Comparison of ENCODE assay signal across 8 mouse cellular contexts in the genomic region with DNA sequence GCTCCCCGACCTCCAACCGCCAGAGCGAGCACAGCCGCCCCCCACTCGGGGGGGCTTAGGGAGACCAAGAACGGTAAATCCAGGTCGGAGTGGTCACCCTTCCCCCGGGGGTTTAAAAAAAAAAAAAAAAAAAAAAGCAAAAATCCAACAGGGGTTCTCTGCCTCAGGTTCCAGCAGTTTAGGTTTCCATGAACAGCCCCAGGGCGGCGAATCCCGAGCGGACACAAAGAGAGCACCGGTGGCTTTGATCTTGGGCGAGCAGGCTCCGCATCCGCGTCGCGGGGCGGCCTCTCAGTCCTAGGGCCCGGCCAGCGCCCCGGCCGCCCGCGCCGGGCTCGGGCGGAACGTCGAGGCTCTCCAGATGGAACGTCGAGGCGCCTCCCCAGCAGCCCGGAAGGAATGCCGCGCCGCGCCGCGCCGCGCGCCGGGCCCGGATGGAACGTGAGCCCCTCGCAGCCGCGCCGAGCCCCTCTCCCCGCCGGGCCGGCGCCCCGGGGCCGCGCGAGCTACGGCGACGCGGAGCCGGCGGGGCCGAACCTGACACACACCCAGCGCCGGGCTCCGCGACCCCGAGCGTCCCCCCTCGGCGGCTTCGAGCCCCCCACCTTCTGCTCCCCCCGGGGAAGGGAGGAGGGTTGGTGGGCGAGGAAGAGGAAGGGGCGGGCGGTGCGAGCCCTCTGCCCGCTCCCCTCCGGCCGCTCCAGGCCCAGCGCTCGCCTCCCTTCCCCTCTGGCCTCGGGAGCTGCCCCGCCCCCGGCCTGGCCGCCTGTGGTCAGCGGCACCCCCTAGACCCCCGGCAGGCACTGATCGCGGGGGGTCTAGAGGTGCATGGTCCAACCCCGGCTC. TPM values are rescaled to one million over a fixed set of nuclear protein-coding genes. Genes with fewer than 3 reads are reported as not detected.
A peak's percentile ranks its signal among the peaks of the same experiment; 100 is the strongest.
DNase-seq lines count a peak whose midpoint lies in the region; ATAC-seq and TF ChIP-seq lines count a peak whose summit lies in the region.

Kmt2d (minus strand) TSS at position 135 of the 846 bp plus-strand sequence.

- peak within 1 kb of the TSS; percentile 91 for H3K4me3 ChIP-seq in ES-Bruce4 (ENCODE audit: low read depth, low read length)
- peak within 1 kb of the TSS; percentile 99 for H3K4me3 ChIP-seq in embryonic facial prominence, embryonic 13.5 days
- H3K4me3 ChIP-seq in heart, embryonic 13.5 days: peak within 1 kb of the TSS; percentile 98

- no peaks in the 10 kb centered on the region for H3K27me3 ChIP-seq in ES-Bruce4 (ENCODE audit: control insufficient read depth, insufficient read depth, low read length, poor library complexity, severe bottlenecking)
- no peaks in the 10 kb centered on the region for H3K27me3 ChIP-seq in embryonic facial prominence, embryonic 13.5 days
- no peaks in the 10 kb centered on the region for H3K27me3 ChIP-seq in heart, embryonic 13.5 days (replicated peaks)

- no peak for TF ChIP-seq CTCF in ES-Bruce4 (IDR thresholded peaks at IDR 0.05; ENCODE audit: low read depth, low read length)

- peak within 1 kb of the TSS; percentile 97 for H3K4me2 ChIP-seq in embryonic facial prominence, embryonic 13.5 days
- H3K4me2 ChIP-seq in heart, embryonic 13.5 days: peak within 1 kb of the TSS; percentile 100

- peak within 1 kb of the TSS; percentile 12; the same call in 1 of the 2 replicates for H3K27ac ChIP-seq in ES-Bruce4 (ENCODE audit: insufficient read depth, low read length)
- peak within 1 kb of the TSS; percentile 99 for H3K27ac ChIP-seq in embryonic facial prominence, embryonic 13.5 days
- H3K27ac ChIP-seq in heart, embryonic 13.5 days (replicated peaks): peak within 1 kb of the TSS; percentile 100

- ATAC-seq in frontal cortex, adult (ENCODE audit: low TSS enrichment): 0 out of 2 replicates have a peak, but pooled peaks have one; percentile 9
- ATAC-seq in embryonic facial prominence, embryonic 13.5 days (ENCODE audit: insufficient number of reproducible peaks, insufficient read depth, low FRiP score, low TSS enrichment, low read depth): peak; percentile 57
- ATAC-seq in heart, embryonic 13.5 days (ENCODE audit: extremely low read depth, insufficient number of reproducible peaks, low FRiP score, low TSS enrichment): peak; percentile 52
- ATAC-seq in megakaryocyte, adult 5-6 weeks (ENCODE audit: poor library complexity, severe bottlenecking): peak; percentile 4; the same call in 1 of the 2 replicates

- 0% methylated on average over 64 of the region's 94 CpGs for WGBS in embryonic facial prominence, embryonic 13.5 days
- under 1% methylated on average over 63 of the region's 94 CpGs for WGBS in heart, embryonic 13.5 days

- H3K4me1 ChIP-seq in ES-Bruce4 (ENCODE audit: control insufficient read depth, insufficient read depth, low read length): peaks cover 2% of the 10 kb centered on the region
- H3K4me1 ChIP-seq in embryonic facial prominence, embryonic 13.5 days: peaks cover 41% of the 10 kb centered on the region
- peaks cover 44% of the 10 kb centered on the region for H3K4me1 ChIP-seq in heart, embryonic 13.5 days

- no peak for TF ChIP-seq EP300 in ES-Bruce4 (IDR thresholded peaks at IDR 0.05; ENCODE audit: insufficient read depth, low read depth, low read length)

- TF ChIP-seq POLR2A in ES-Bruce4 (IDR thresholded peaks at IDR 0.05; ENCODE audit: insufficient read depth, low read length): no peak

- H3K9me3 ChIP-seq in ES-Bruce4 (replicated peaks; ENCODE audit: control insufficient read depth, insufficient read depth, low read length, poor library complexity, severe bottlenecking): no peaks in the 10 kb centered on the region
- H3K9me3 ChIP-seq in embryonic facial prominence, embryonic 13.5 days: no peaks in the 10 kb centered on the region
- H3K9me3 ChIP-seq in heart, embryonic 13.5 days: no peaks in the 10 kb centered on the region

- H3K36me3 ChIP-seq in ES-Bruce4 (ENCODE audit: control insufficient read depth, insufficient read depth, low read length, poor library complexity, severe bottlenecking): peaks cover 4% of the 10 kb centered on the region; the same call in 1 of the 2 replicates
- H3K36me3 ChIP-seq in embryonic facial prominence, embryonic 13.5 days: peaks cover 5% of the 10 kb centered on the region
- H3K36me3 ChIP-seq in heart, embryonic 13.5 days: peaks cover 8% of the 10 kb centered on the region

- peak within 1 kb of the TSS; percentile 96 for H3K9ac ChIP-seq in ES-Bruce4 (ENCODE audit: low read depth, poor library complexity, severe bottlenecking)
- H3K9ac ChIP-seq in embryonic facial prominence, embryonic 13.5 days: peak within 1 kb of the TSS; percentile 100
- peak within 1 kb of the TSS; percentile 100 for H3K9ac ChIP-seq in heart, embryonic 13.5 days

- DNase-seq in frontal cortex, postnatal 25 days (ENCODE audit: low spot score in 2 of 2): no peak
- DNase-seq in layer of hippocampus, postnatal 25 days (ENCODE audit: extremely low spot score in 1 of 2, low spot score in 1 of 2): no peak
- no peak for DNase-seq in natural killer cell, adult 2 months (ENCODE audit: low spot score in 2 of 2)

RNA-seq across cellular contexts. Expression of gene Kmt2d, which starts in this region (rescaled TPM):
- polyA plus RNA-seq in ES-Bruce4 (2011; ENCODE audit: insufficient read depth, insufficient read length, low read depth, missing spikeins): 51.9 and 62.2 TPM in 2 replicates
- 14.4 and 15.2 TPM in 2 replicates for polyA plus RNA-seq in embryonic facial prominence, embryonic 13.5 days (2015; fragmentation: Nextera tagmentation; extraction: Ambion mirVana)
- 8.1 and 8.9 TPM in 2 replicates for polyA plus RNA-seq in heart, embryonic 13.5 days (2015; fragmentation: Nextera tagmentation; extraction: Ambion mirVana)
- 100 to 1,000 TPM in 1 of 2 experiments, 10 to 100 TPM in 1; 65.4 to 102 TPM for total RNA-seq in layer of hippocampus, postnatal 25 days (2021)
- total RNA-seq in megakaryocyte, adult 5-6 weeks (2015): 33.7 and 37.1 TPM in 2 replicates
- total RNA-seq in megakaryocyte, adult 5-6 weeks (2017): 16.7 and 52.1 TPM in 2 replicates

Comparison
In these comparisons a context has a peak if more than half of its experiments do, and no peak if none do; other contexts are left out.
1. ATAC-seq: peak in every context shown above with its lines; median percentile 57 in embryonic facial prominence, embryonic 13.5 days; 52 in heart, embryonic 13.5 days; 9 in frontal cortex, adult; 4 in megakaryocyte, adult 5-6 weeks.
2. H3K27ac ChIP-seq: peak in every context shown above with its lines; median percentile 100 in heart, embryonic 13.5 days; 99 in embryonic facial prominence, embryonic 13.5 days; 12 in ES-Bruce4.